Mouse (Mus musculus) kidney, embryonic 15.5 days (tissue): ENCODE measurements at regions not wholly inside any gene's neighbourhood (a gene's known extent, or its start where the extent isn't known, plus 50 kb on each side); places are given as distances from the start of the nearest gene placed in this dataset.

Experiments
- ATAC-seq: fragments of 200-750 bp; cut with Nextera tagmentation; replicated peaks from 2 replicates; pipeline ENCODE4 v1.8.0; 2017; ENCODE audit warnings: moderate TSS enrichment; ENCODE audit not compliant: low FRiP score
- H3K27ac ChIP-seq: fragments of 300-500 bp; sonication (generic); 2 replicates; pipeline ENCODE4 v1.5.1; 2015; ENCODE audit warnings: mild to moderate bottlenecking, inconsistent platforms
- H3K27me3 ChIP-seq: fragments of 300-500 bp; sonication (generic); 2 replicates; pipeline ENCODE4 v1.6.1; 2015; ENCODE audit warnings: inconsistent platforms
- H3K36me3 ChIP-seq: fragments of 300-500 bp; sonication (generic); 2 replicates; pipeline ENCODE4 v1.6.1; 2015; ENCODE audit warnings: inconsistent platforms
- H3K4me1 ChIP-seq: fragments of 300-500 bp; sonication (generic); 2 replicates; pipeline ENCODE4 v1.6.1; 2015; ENCODE audit warnings: inconsistent platforms
- H3K4me2 ChIP-seq: fragments of 300-500 bp; sonication (generic); 2 replicates; pipeline ENCODE4 v1.6.1; 2015; ENCODE audit warnings: moderate library complexity, mild to moderate bottlenecking, inconsistent platforms
- H3K4me3 ChIP-seq: fragments of 300-500 bp; sonication (generic); replicated peaks from 2 replicates; pipeline ENCODE4 v1.5.1; 2015; ENCODE audit warnings: mild to moderate bottlenecking, inconsistent platforms
- H3K9ac ChIP-seq: fragments of 300-500 bp; sonication (generic); 2 replicates; pipeline ENCODE4 v1.6.1; 2015; ENCODE audit warnings: mild to moderate bottlenecking, inconsistent platforms
- H3K9me3 ChIP-seq: fragments of 300-500 bp; sonication (generic); replicated peaks from 2 replicates; pipeline ENCODE4 v1.6.1; 2016; ENCODE audit warnings: inconsistent platforms
- WGBS: fragments of 180-500 bp; shearing (Covaris S2); methylation state at CpG from one replicate; pipeline ENCODE4 v1.1.7; 2015; ENCODE audit warnings: mixed read lengths; 5-methylcytosine and 5-hydroxymethylcytosine counted together

DNA sequence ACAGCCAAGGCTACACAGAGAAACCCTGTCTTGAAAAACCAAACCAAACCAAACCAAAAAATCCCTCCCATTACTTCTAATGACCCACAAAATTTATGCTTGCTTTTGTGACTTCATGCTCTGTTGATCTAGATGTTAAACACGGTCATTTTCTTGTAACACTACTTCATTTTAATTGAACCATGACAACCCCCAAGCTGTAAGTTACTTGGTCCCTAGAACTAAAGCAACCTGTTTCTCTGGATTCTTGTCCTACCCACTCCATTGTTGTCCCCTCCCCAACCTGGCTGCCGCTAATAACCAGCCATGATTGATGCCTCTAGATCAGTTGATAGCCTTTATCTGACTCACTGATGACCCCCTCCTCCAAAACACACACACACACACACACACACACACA lies 63.0 kb upstream of the Tmem45b start:
- Histone ChIP-seq H3K9ac (no peak overlapping the region), H3K4me1 (peaks cover 5% of the 10 kb centered on the region; the same call in 1 of the 2 replicates), H3K4me2 (no peak overlapping the region), H3K36me3 (no peaks in the 10 kb centered on the region), H3K9me3 (no peaks in the 10 kb centered on the region), H3K27me3 (no peaks in the 10 kb centered on the region), H3K27ac (peak overlapping the region; percentile 70), H3K4me3 (no peak overlapping the region)
- WGBS: 35% methylated on average over 2 of the region's 2 CpGs
- ATAC-seq: no peak; the same call in 1 of the 2 replicates
